Mouse (Mus musculus) liver, postnatal 0 days (tissue): ENCODE results near the gene Tia1. TPM values are rescaled to one million over a fixed set of nuclear protein-coding genes. Genes with fewer than 3 reads are reported as not detected.

Experiments used
- ATAC-seq: fragments of 200-750 bp; cut with Nextera tagmentation; 2 replicates; pipeline ENCODE4 v1.8.0; 2017; ENCODE audit warnings: mild to moderate bottlenecking, moderate library complexity
- DNase-seq: peaks from one replicate; pipeline ENCODE4 v3.0.0-alpha.2; 2016
- H3K27ac ChIP-seq: fragments of 300-500 bp; sonication (generic); 2 replicates; pipeline ENCODE4 v1.5.1; 2014; ENCODE audit warnings: antibody characterized with exemption, moderate library complexity, mild to moderate bottlenecking, low read depth
- H3K27me3 ChIP-seq: fragments of 300-500 bp; sonication (generic); 2 replicates; pipeline ENCODE4 v1.6.1; 2014; ENCODE audit warnings: low read length, control low read depth, mixed read lengths; ENCODE audit not compliant: insufficient read depth
- H3K36me3 ChIP-seq: fragments of 300-500 bp; sonication (generic); replicated peaks from 2 replicates; pipeline ENCODE4 v1.6.1; 2014; ENCODE audit warnings: mild to moderate bottlenecking, control low read depth, low read length, moderate library complexity, mixed read lengths; ENCODE audit not compliant: insufficient read depth
- H3K4me1 ChIP-seq: fragments of 300-500 bp; sonication (generic); 2 replicates; pipeline ENCODE4 v1.6.1; 2014; ENCODE audit warnings: antibody characterized with exemption, mild to moderate bottlenecking, control low read depth; ENCODE audit not compliant: insufficient read depth
- H3K4me2 ChIP-seq: fragments of 300-500 bp; sonication (generic); 2 replicates; pipeline ENCODE4 v1.6.1; 2014; ENCODE audit warnings: low read depth, mild to moderate bottlenecking, low read length, moderate library complexity, mixed read lengths
- H3K4me3 ChIP-seq: fragments of 300-500 bp; sonication (generic); 2 replicates; pipeline ENCODE4 v1.5.1; 2014; ENCODE audit warnings: low read depth, low read length
- H3K9ac ChIP-seq: fragments of 300-500 bp; sonication (generic); replicated peaks from 2 replicates; pipeline ENCODE4 v1.6.1; 2014; ENCODE audit warnings: mild to moderate bottlenecking, moderate library complexity
- H3K9me3 ChIP-seq: fragments of 300-500 bp; sonication (generic); 2 replicates; pipeline ENCODE4 v1.6.1; 2016; ENCODE audit warnings: mild to moderate bottlenecking, control low read depth, low read length, mixed read lengths
- CTCF ChIP-seq: sonication (generic); IDR thresholded peaks from 2 replicates; pipeline ENCODE4 v1.5.1; 2016; ENCODE audit warnings: antibody characterized with exemption, low read depth
- EP300 ChIP-seq: IDR thresholded peaks from 2 replicates; pipeline ENCODE4 v1.6.1; 2016; ENCODE audit warnings: antibody characterized with exemption, low read depth, mild to moderate bottlenecking
- WGBS: fragments of 180-500 bp; shearing (Covaris S2); extraction: QIAGEN DNeasy Blood & Tissue Kit; methylation state at CpG from one replicate; pipeline ENCODE4 v1.1.7; 2014; ENCODE audit not compliant: insufficient replicate concordance; 5-methylcytosine and 5-hydroxymethylcytosine counted together
- polyA plus RNA-seq: library from polyadenylated mRNA; unstranded; fragments of >200 nt; fragmentation: Nextera tagmentation; extraction: Ambion mirVana; gene quantifications from 2 replicates; pipeline ENCODE4 v1.2.1, GENCODE M21; 2015

Tia1 gene
- polyA plus RNA-seq, 1 experiment from 2014 or later = 17.2 TPM

GRCm38 (mm10) chr6:86404996-86405395, 977 bp downstream of the Tia1 start:
- TF ChIP-seq CTCF (no peak), EP300 (no peak)
- ATAC-seq = no peak
- WGBS = 1% methylated on average over 11 of the region's 11 CpGs

GRCm38 (mm10) chr6:86406306-86406705, 2.3 kb downstream of the Tia1 start:
- Histone ChIP-seq H3K27ac (no peak overlapping the region), H3K4me3 (no peak overlapping the region), H3K4me1 (peaks cover 4% of the 10 kb centered on the region; the same call in 1 of the 2 replicates), H3K27me3 (no peaks in the 10 kb centered on the region), H3K9ac (no peak overlapping the region), H3K4me2 (no peak overlapping the region), H3K36me3 (no peaks in the 10 kb centered on the region), H3K9me3 (no peaks in the 10 kb centered on the region)
- TF ChIP-seq CTCF = no peak
- no peak for TF ChIP-seq EP300
- no peak for DNase-seq
- ATAC-seq = no peak

More at GRCm38 (mm10) chr6:86404996-86405395, 977 bp downstream of the Tia1 start:
- no peaks in the 10 kb centered on the region for H3K27me3 ChIP-seq
- no peaks in the 10 kb centered on the region for H3K36me3 ChIP-seq
- peak overlapping the region; percentile 97 for H3K27ac ChIP-seq
- no peak for DNase-seq
- no peaks in the 10 kb centered on the region for H3K9me3 ChIP-seq
- H3K4me1 ChIP-seq = peaks cover 8% of the 10 kb centered on the region; the same call in 1 of the 2 replicates
- peak overlapping the region; percentile 70 for H3K4me2 ChIP-seq
- peak overlapping the region; percentile 89 for H3K9ac ChIP-seq
- peak overlapping the region; percentile 81 for H3K4me3 ChIP-seq

DNA sequence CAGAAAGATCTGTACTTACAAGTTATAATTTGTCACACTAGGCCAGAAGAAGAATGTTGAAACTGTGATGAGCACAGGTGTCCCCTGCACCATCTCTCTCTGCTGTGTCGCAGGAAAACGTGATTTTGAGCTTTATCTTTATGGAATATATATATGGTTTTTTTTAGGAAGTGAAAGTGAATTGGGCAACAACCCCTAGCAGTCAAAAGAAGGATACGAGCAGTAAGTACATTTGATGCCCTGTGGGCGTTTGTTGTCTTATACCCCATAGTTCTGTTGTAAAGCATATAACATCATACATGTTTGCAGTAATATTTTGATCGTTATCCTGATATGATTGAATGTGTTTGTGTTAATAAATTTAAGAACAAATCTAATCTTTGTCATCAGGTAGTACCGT, 14.7 kb downstream of the Tia1 start:
- ATAC-seq = no peak
- no peak for DNase-seq
- H3K9me3 ChIP-seq = no peaks in the 10 kb centered on the region
- H3K27me3 ChIP-seq = no peaks in the 10 kb centered on the region
- H3K4me3 ChIP-seq = no peak overlapping the region
- no peak overlapping the region for H3K9ac ChIP-seq
- no peak for TF ChIP-seq CTCF
- no peaks in the 10 kb centered on the region for H3K4me1 ChIP-seq
- H3K36me3 ChIP-seq = peaks cover 53% of the 10 kb centered on the region
- 73% methylated on average over 6 of the region's 6 CpGs for WGBS
- H3K4me2 ChIP-seq = no peak overlapping the region
- no peak overlapping the region for H3K27ac ChIP-seq

GRCm38 (mm10) chr6:86419239-86419638, 15.2 kb downstream of the Tia1 start:
- Histone ChIP-seq H3K27me3 (no peaks in the 10 kb centered on the region), H3K9me3 (no peaks in the 10 kb centered on the region), H3K27ac (no peak overlapping the region), H3K36me3 (peaks cover 55% of the 10 kb centered on the region), H3K4me1 (no peaks in the 10 kb centered on the region), H3K4me2 (no peak overlapping the region), H3K9ac (no peak overlapping the region), H3K4me3 (no peak overlapping the region)
- no peak for TF ChIP-seq EP300
- no peak for TF ChIP-seq CTCF
- ATAC-seq = no peak
- no peak for DNase-seq
- WGBS = 82% methylated on average over 3 of the region's 3 CpGs

DNA sequence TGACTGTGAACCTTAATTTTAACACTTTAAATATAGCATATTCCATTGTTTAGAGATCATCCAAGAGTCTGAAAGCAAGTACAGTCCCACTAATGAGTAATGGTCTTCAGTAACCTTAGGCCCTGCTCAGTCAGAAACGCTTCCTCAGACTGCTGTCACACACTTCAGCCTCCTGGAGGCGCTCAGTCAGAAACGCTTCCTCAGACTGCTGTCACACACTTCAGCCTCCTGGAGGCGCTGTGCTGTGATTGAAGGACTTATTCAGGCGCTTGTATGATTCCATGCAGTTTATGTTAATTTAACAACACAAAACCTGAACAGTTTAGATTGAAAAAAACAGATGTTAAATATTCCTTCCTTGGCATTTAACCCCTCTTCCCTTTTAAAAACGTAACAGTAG, 16.5 kb downstream of the Tia1 start:
- TF ChIP-seq CTCF (peak; percentile 52), EP300 (no peak)
- no peak overlapping the region for H3K9ac ChIP-seq
- H3K27me3 ChIP-seq = no peaks in the 10 kb centered on the region
- peaks cover 66% of the 10 kb centered on the region for H3K36me3 ChIP-seq
- no peaks in the 10 kb centered on the region for H3K4me1 ChIP-seq
- DNase-seq (no peak), ATAC-seq (no peak)
- H3K27ac ChIP-seq = no peak overlapping the region
- no peak overlapping the region for H3K4me3 ChIP-seq
- 79% methylated on average over 6 of the region's 6 CpGs for WGBS
- no peak overlapping the region for H3K4me2 ChIP-seq
- H3K9me3 ChIP-seq = no peaks in the 10 kb centered on the region

GRCm38 (mm10) chr6:86426358-86426757, 22.3 kb downstream of the Tia1 start, which contains the start of gene Gm44790:
Gene Gm44790, plus strand, starts transcription at chr6:86426658.
- Histone ChIP-seq H3K9me3 (no peaks in the 10 kb centered on the region), H3K27ac (no peak within 1 kb of the TSS), H3K4me2 (no peak within 1 kb of the TSS), H3K4me1 (no peaks in the 10 kb centered on the region), H3K4me3 (no peak within 1 kb of the TSS), H3K36me3 (peaks cover 49% of the 10 kb centered on the region), H3K27me3 (no peaks in the 10 kb centered on the region), H3K9ac (no peak within 1 kb of the TSS)
- WGBS = 88% methylated on average over 1 of the region's 1 CpGs
- TF ChIP-seq EP300 = no peak
- TF ChIP-seq CTCF = no peak
- DNase-seq (no peak), ATAC-seq (no peak)

DNA sequence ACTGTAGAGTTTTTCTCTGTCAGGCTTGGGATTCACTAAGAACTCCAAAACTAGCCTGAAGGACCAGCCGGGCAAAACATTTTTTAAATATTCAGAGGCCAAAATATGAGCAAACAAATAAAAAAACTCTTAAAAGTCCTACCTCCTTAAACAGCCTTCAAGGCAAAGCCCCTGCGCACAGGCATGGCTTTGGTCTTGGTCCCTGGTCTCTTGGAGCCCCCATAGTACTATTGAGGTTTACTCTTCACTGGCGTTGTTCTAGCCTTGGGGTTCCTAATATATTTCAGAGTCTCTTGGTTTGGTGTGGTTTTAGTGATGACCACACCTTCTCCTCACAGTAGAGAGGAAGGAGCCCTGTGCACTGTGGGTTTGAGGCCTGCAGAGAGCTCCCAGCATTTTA, 27.5 kb downstream of the Tia1 start:
- Histone ChIP-seq H3K4me3 (no peak overlapping the region), H3K9ac (no peak overlapping the region), H3K27me3 (no peaks in the 10 kb centered on the region), H3K27ac (no peak overlapping the region), H3K36me3 (peaks cover 40% of the 10 kb centered on the region), H3K9me3 (no peaks in the 10 kb centered on the region), H3K4me2 (no peak overlapping the region), H3K4me1 (no peaks in the 10 kb centered on the region)
- WGBS = 84% methylated on average over 3 of the region's 3 CpGs
- ATAC-seq = no peak
- TF ChIP-seq EP300 (no peak), CTCF (no peak)
- DNase-seq = no peak
